Mouse (Mus musculus): ENCODE data around the gene Lcor. TPM values are rescaled to one million over a fixed set of nuclear protein-coding genes. Genes with fewer than 3 reads are reported as not detected.

The Lcor gene
- polyA plus RNA-seq, 1 experiment from 2014 or later, result 16.0 TPM

DNA sequence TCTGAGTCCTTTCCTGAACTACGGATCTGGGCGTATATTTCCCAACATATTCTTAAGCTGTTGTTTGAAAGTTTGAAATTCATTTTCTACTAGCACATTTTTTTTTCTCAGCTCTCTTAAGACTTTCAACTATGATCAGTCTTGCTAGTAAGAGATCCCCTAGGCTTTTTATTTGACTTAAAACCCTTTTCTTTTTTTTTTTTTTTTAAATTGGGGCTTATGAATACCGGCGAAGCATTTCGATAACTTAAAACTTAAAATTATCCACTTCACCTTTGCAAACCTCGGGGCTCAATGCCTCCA is 599 bp upstream of the Lcor start:
- H3K4me1 ChIP-seq (replicated peaks; ENCODE audit: control insufficient read depth, insufficient read depth, low read length), result 0 out of 2 replicates have a peak, but pooled peaks cover 3% of the 10 kb centered on the region
- H3K27ac ChIP-seq (ENCODE audit: low read depth, low read length), result peak overlapping the region; percentile 98
- peak overlapping the region; percentile 82 for H3K4me2 ChIP-seq (replicated peaks; ENCODE audit: low read depth)
- WGBS, result 3% methylated on average over 6 of the region's 6 CpGs
- no peaks in the 10 kb centered on the region for H3K36me3 ChIP-seq (ENCODE audit: control insufficient read depth, insufficient read depth)
- TF ChIP-seq CTCF (IDR thresholded peaks at IDR 0.05; ENCODE audit: low read depth), result no peak
- no peak for ATAC-seq
- peak overlapping the region; percentile 82 for H3K9ac ChIP-seq (ENCODE audit: low read depth, low read length)
- no peaks in the 10 kb centered on the region for H3K9me3 ChIP-seq (ENCODE audit: control insufficient read depth)
- H3K27me3 ChIP-seq (replicated peaks; ENCODE audit: control insufficient read depth, insufficient read depth, low read length), result no peaks in the 10 kb centered on the region
- H3K4me3 ChIP-seq (ENCODE audit: low read depth, low read length), result peak overlapping the region; percentile 89

DNA sequence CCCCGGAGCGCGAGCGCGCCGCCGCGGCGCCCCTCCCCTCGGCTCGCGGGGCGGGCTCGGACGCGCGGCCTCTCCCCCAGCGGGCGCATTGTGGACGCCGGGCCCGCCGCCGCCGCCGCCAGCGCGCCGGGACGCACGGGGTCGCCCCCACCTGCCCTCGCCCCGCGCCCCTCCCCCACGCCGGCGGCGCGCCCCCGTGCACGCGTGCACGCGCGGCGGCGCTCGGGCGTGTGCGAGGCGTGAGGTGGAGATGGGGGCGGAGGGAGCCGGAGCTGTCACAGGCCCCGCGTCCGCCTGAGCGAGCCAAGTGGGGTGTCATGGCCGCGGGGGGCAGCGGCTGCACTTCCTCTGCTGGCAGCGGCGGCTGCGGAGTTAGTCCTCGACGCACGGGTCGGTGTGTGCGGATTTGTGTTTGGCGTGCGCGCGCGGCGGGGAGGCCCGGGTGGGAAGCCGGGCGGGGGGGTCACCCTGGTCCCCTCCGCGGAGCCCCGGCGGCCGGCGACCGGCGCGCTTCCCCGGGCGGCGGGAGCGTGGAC is 540 bp downstream of the Lcor start:
- H3K27me3 ChIP-seq (replicated peaks; ENCODE audit: control insufficient read depth, insufficient read depth, low read length), result no peaks in the 10 kb centered on the region
- peak overlapping the region; percentile 98 for H3K27ac ChIP-seq (ENCODE audit: low read depth, low read length)
- peak overlapping the region; percentile 82 for H3K4me2 ChIP-seq (replicated peaks; ENCODE audit: low read depth)
- H3K4me3 ChIP-seq (ENCODE audit: low read depth, low read length), result peak overlapping the region; percentile 89
- H3K9me3 ChIP-seq (ENCODE audit: control insufficient read depth), result no peaks in the 10 kb centered on the region
- peak overlapping the region; percentile 82 for H3K9ac ChIP-seq (ENCODE audit: low read depth, low read length)
- under 1% methylated on average over 34 of the region's 91 CpGs for WGBS
- H3K36me3 ChIP-seq (ENCODE audit: control insufficient read depth, insufficient read depth), result no peaks in the 10 kb centered on the region
- H3K4me1 ChIP-seq (replicated peaks; ENCODE audit: control insufficient read depth, insufficient read depth, low read length), result 0 out of 2 replicates have a peak, but pooled peaks cover 3% of the 10 kb centered on the region
- ATAC-seq, result peak; percentile 83
- no peak; the same call in 1 of the 2 replicates for TF ChIP-seq CTCF (IDR thresholded peaks at IDR 0.05; ENCODE audit: low read depth)

DNA sequence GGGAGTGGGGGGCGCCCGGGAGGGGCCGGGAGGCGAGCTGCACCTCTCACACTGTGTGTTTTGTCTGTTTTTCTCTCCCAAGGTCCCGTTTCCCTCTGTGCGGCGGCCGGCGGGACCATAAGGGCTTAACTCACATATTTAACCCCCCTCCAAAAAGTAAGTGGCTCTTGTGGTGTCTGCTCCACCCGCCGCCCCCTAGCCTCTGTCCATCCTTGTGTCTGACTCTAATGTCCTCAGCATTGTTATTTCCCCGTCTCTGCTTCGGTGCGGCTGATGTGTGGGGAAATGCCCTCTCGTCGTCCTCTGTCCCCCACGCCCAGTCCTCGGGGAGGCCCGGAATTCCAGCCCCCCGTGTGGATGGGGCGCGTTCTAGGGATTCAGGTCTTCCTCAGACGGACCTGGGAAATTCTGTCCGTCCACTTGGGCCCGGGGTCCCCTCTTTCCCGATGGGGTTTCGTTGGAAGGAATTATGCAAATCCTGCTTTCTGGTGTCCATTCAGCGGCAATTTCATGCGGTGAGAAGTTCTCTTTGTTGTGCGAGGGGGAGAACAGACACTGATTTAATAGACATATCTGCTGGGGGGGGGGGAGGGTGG is 1.1 kb downstream of the Lcor start:
- H3K4me2 ChIP-seq (replicated peaks; ENCODE audit: low read depth), result peak overlapping the region; percentile 82
- 0 out of 2 replicates have a peak, but pooled peaks cover 3% of the 10 kb centered on the region for H3K4me1 ChIP-seq (replicated peaks; ENCODE audit: control insufficient read depth, insufficient read depth, low read length)
- ATAC-seq, result no peak
- no peaks in the 10 kb centered on the region for H3K27me3 ChIP-seq (replicated peaks; ENCODE audit: control insufficient read depth, insufficient read depth, low read length)
- H3K36me3 ChIP-seq (ENCODE audit: control insufficient read depth, insufficient read depth), result no peaks in the 10 kb centered on the region
- H3K27ac ChIP-seq (ENCODE audit: low read depth, low read length), result peak overlapping the region; percentile 98
- TF ChIP-seq CTCF (IDR thresholded peaks at IDR 0.05; ENCODE audit: low read depth), result no peak
- H3K9ac ChIP-seq (ENCODE audit: low read depth, low read length), result peak overlapping the region; percentile 82
- H3K4me3 ChIP-seq (ENCODE audit: low read depth, low read length), result peak overlapping the region; percentile 89
- under 1% methylated on average over 30 of the region's 30 CpGs for WGBS
- no peaks in the 10 kb centered on the region for H3K9me3 ChIP-seq (ENCODE audit: control insufficient read depth)

DNA sequence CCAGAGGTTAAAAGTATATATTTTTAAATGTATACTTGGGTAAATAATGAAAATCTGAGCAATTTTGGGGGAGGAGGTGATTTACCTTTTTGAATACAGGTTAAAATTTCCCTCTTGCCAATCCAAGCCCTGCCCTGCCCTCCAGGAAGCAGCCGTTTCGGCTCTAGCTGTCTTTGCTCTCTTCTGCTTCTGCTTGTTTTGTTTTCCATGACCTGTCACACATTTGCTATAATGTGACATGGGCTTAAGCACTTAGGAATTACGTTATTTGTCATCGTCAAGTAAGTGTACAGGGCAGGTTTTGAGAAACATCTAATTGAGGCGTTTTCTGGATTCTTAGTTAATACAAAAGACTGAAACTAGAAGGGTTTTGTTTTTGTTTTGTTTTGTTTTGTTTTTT is 1.9 kb downstream of the Lcor start:
- Histone ChIP-seq H3K4me2 (replicated peaks; ENCODE audit: low read depth) (peak overlapping the region; percentile 82), H3K9ac (ENCODE audit: low read depth, low read length) (no peak overlapping the region), H3K4me3 (ENCODE audit: low read depth, low read length) (peak overlapping the region; percentile 89; the same call in 1 of the 2 replicates), H3K4me1 (replicated peaks; ENCODE audit: control insufficient read depth, insufficient read depth, low read length) (0 out of 2 replicates have a peak, but pooled peaks cover 3% of the 10 kb centered on the region), H3K27ac (ENCODE audit: low read depth, low read length) (no peak overlapping the region), H3K9me3 (ENCODE audit: control insufficient read depth) (no peaks in the 10 kb centered on the region), H3K27me3 (replicated peaks; ENCODE audit: control insufficient read depth, insufficient read depth, low read length) (no peaks in the 10 kb centered on the region), H3K36me3 (ENCODE audit: control insufficient read depth, insufficient read depth) (no peaks in the 10 kb centered on the region)
- no peak for TF ChIP-seq CTCF (IDR thresholded peaks at IDR 0.05; ENCODE audit: low read depth)
- no peak for ATAC-seq
- WGBS, result 22% methylated on average over 5 of the region's 5 CpGs

DNA sequence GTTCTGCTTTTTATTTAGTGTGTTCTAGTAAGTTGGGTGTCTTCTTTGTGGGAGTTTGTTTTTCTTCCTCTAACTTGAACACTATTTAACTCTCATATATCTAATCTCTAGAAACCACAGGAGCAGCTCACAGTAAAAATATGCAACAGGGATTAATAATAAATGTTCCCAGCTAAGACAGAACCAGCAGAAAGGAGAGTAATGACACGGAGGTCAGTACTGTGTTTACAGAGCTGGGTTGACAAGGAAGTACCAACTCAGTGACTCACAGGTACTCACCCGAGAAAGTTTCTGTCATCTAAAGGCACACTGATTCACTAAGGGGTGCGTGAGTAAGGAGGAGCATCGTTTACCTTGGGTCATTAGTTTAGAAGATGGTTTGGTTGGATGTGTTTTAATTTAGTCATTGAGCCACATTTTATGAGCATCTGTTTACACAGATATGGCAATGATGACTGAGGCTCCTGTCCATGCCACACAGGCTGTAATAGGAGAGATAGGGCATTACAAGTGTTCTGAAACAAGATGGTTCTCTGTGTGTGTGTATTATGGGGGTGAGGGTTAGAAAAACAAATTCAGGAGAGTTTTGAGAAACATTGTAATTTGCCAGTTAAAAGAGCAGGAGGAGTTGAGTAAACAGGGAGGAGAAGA is 13.1 kb downstream of the Lcor start:
- Histone ChIP-seq H3K4me2 (replicated peaks; ENCODE audit: low read depth) (no peak overlapping the region), H3K4me3 (ENCODE audit: low read depth, low read length) (no peak overlapping the region), H3K9ac (ENCODE audit: low read depth, low read length) (no peak overlapping the region), H3K27ac (ENCODE audit: low read depth, low read length) (no peak overlapping the region), H3K27me3 (replicated peaks; ENCODE audit: control insufficient read depth, insufficient read depth, low read length) (no peaks in the 10 kb centered on the region), H3K36me3 (ENCODE audit: control insufficient read depth, insufficient read depth) (no peaks in the 10 kb centered on the region; the same call in 1 of the 2 replicates), H3K4me1 (replicated peaks; ENCODE audit: control insufficient read depth, insufficient read depth, low read length) (no peaks in the 10 kb centered on the region; the same call in 1 of the 2 replicates), H3K9me3 (ENCODE audit: control insufficient read depth) (no peaks in the 10 kb centered on the region)
- ATAC-seq, result peak; percentile 86
- TF ChIP-seq CTCF (IDR thresholded peaks at IDR 0.05; ENCODE audit: low read depth), result no peak
- WGBS, result 30% methylated on average over 4 of the region's 4 CpGs

DNA sequence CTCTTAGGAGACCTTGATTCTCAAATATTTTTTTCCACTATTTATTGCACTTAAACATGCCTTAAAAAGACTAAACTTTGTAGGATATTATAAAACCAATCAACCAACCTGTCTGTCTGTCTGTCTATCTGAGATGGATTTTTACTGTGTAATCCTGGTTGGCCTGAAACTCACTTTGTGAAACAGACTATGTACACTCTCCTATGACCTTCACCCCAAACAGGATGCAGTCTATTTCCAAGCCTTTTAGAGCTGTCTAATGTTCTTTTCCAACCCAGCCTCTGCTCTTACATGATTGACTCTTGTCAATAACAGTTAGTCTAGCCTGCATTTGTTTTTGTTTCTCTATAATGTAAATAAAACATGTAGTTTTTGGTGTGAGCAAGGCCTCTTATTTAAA is 13.6 kb downstream of the Lcor start:
- Histone ChIP-seq H3K9ac (ENCODE audit: low read depth, low read length) (no peak overlapping the region), H3K4me1 (replicated peaks; ENCODE audit: control insufficient read depth, insufficient read depth, low read length) (no peaks in the 10 kb centered on the region; the same call in 1 of the 2 replicates), H3K4me3 (ENCODE audit: low read depth, low read length) (no peak overlapping the region), H3K9me3 (ENCODE audit: control insufficient read depth) (no peaks in the 10 kb centered on the region), H3K27me3 (replicated peaks; ENCODE audit: control insufficient read depth, insufficient read depth, low read length) (no peaks in the 10 kb centered on the region), H3K36me3 (ENCODE audit: control insufficient read depth, insufficient read depth) (no peaks in the 10 kb centered on the region; the same call in 1 of the 2 replicates), H3K27ac (ENCODE audit: low read depth, low read length) (no peak overlapping the region), H3K4me2 (replicated peaks; ENCODE audit: low read depth) (no peak overlapping the region)
- TF ChIP-seq CTCF (IDR thresholded peaks at IDR 0.05; ENCODE audit: low read depth), result no peak
- ATAC-seq, result no peak
